ENCODE assay signal across 11 mouse cellular contexts in the genomic region with DNA sequence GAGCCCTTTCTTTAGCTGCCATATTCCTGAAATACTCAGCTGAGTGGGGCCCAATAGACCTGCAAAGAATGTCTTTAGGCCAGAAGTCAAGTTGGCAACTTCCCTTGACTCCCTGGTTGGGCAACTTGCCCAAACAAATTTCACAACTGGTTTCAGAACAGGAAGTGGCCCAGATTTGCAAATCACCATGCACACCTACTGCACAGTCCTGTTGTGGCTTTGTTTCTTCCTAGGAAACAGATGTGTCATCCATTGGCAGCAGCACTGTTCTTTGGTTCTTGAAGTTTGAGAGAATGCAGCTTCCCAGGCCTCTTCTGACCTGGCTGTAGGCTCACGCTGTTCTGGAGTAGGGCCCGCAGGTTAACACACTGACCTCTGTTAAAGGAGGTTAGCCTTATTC. TPM values are rescaled to one million over a fixed set of nuclear protein-coding genes. Genes with fewer than 3 reads are reported as not detected.
DNase-seq lines count a peak whose midpoint lies in the region; ATAC-seq lines count a peak whose summit lies in the region.
"Had no signal": no experiment of that assay in that cellular context is flagged by ENCODE, and none has a peak within 500 bp of the region (broad histone marks: within the 10 kb centered on the region; RNA-seq: fewer than 3 reads in every experiment).

No protein-coding gene starts in this region.

- H3K27ac ChIP-seq in heart, embryonic 11.5 days (ENCODE audit: low read depth, low read length): no peak overlapping the region
- H3K27ac ChIP-seq in forebrain, embryonic 15.5 days (replicated peaks): no peak overlapping the region
- H3K27ac ChIP-seq: hindbrain, embryonic 14.5 days had no signal

- no peak overlapping the region for H3K9ac ChIP-seq in heart, embryonic 11.5 days (ENCODE audit: low read depth, low read length)
- no peak overlapping the region for H3K9ac ChIP-seq in forebrain, embryonic 15.5 days (replicated peaks)
- H3K9ac ChIP-seq: hindbrain, embryonic 14.5 days had no signal

- 82% methylated on average over 2 of the region's 2 CpGs for WGBS in heart, embryonic 11.5 days (ENCODE audit: insufficient replicate concordance)
- WGBS in forebrain, embryonic 15.5 days: 94% methylated on average over 2 of the region's 2 CpGs

- intact Hi-C loops in heart, postnatal 14 days (cut with DNase I): no loop called here

- H3K4me1 ChIP-seq in heart, embryonic 11.5 days (ENCODE audit: control insufficient read depth, insufficient read depth, low read length): peaks cover 4% of the 10 kb centered on the region
- H3K4me1 ChIP-seq in forebrain, embryonic 15.5 days: no peaks in the 10 kb centered on the region

- no peaks in the 10 kb centered on the region for H3K36me3 ChIP-seq in heart, embryonic 11.5 days (ENCODE audit: control insufficient read depth, insufficient read depth, low read length)
- H3K36me3 ChIP-seq in forebrain, embryonic 15.5 days: no peaks in the 10 kb centered on the region

- H3K4me3 ChIP-seq in heart, embryonic 11.5 days (ENCODE audit: low read depth, low read length): no peak overlapping the region
- H3K4me3 ChIP-seq in forebrain, embryonic 15.5 days: no peak overlapping the region
- H3K4me3 ChIP-seq: megakaryocyte, embryonic 14.5 days had no signal

- no peak overlapping the region for H3K4me2 ChIP-seq in heart, embryonic 11.5 days
- H3K4me2 ChIP-seq in forebrain, embryonic 15.5 days (replicated peaks): no peak overlapping the region
- H3K4me2 ChIP-seq: hindbrain, embryonic 14.5 days had no signal

- ATAC-seq in heart, embryonic 11.5 days (replicated peaks; ENCODE audit: insufficient number of reproducible peaks, low FRiP score, low TSS enrichment): no peak
- peak; percentile 91 for ATAC-seq in neutrophil, adult 5-6 weeks (ENCODE audit: extremely low read depth, insufficient number of reproducible peaks, low FRiP score, poor library complexity, severe bottlenecking)
- no peak for ATAC-seq in forebrain, embryonic 15.5 days (replicated peaks)

- DNase-seq in heart, postnatal 14 days: peak; percentile 31 to 44
- DNase-seq in adipocyte (ENCODE audit: low spot score): peak; percentile 85
- peak; percentile 61 for DNase-seq in kidney, postnatal 14 days
- no peak for DNase-seq in embryo, embryonic 10 days (ENCODE audit: low spot score)
- no peak for DNase-seq in right cerebral cortex, adult 18-20 months
- DNase-seq: cerebellum, adult 9-10 months had no signal

- H3K27me3 ChIP-seq in heart, embryonic 11.5 days (ENCODE audit: control insufficient read depth, insufficient read depth, low read length): no peaks in the 10 kb centered on the region
- H3K27me3 ChIP-seq in forebrain, embryonic 15.5 days: no peaks in the 10 kb centered on the region

- no peaks in the 10 kb centered on the region for H3K9me3 ChIP-seq in heart, embryonic 11.5 days (replicated peaks; ENCODE audit: control insufficient read depth, low read length)
- H3K9me3 ChIP-seq in forebrain, embryonic 15.5 days: no peaks in the 10 kb centered on the region
- H3K9me3 ChIP-seq: megakaryocyte, embryonic 14.5 days had no signal

RNA-seq across cellular contexts. Expression of a gene that starts 6.9 kb away (rescaled TPM):
- total RNA-seq in heart, postnatal 14 days (2021): 10 to 100 TPM; 33.0 to 33.1 TPM
- polyA plus RNA-seq in heart, embryonic 11.5 days (2014; fragmentation: Nextera tagmentation; extraction: Ambion mirVana): 12.8 and 14.5 TPM in 2 replicates
- total RNA-seq in neutrophil, adult 5-6 weeks (2017): 209 and 239 TPM in 2 replicates
- 37.2 and 40.1 TPM in 2 replicates for polyA plus RNA-seq in forebrain, embryonic 15.5 days (2015; fragmentation: Nextera tagmentation; extraction: Ambion mirVana)

RNA-seq across cellular contexts. Expression of a gene that starts 15.2 kb away (rescaled TPM):
- total RNA-seq in heart, postnatal 14 days (2021): under 1 TPM; 0.39 to 0.81 TPM
- 3.8 and 4.6 TPM in 2 replicates for polyA plus RNA-seq in heart, embryonic 11.5 days (2014; fragmentation: Nextera tagmentation; extraction: Ambion mirVana)
- 0.61 TPM in 1 of 2 replicates, not detected in the other for total RNA-seq in neutrophil, adult 5-6 weeks (2017)
- 3.2 and 5.9 TPM in 2 replicates for polyA plus RNA-seq in forebrain, embryonic 15.5 days (2015; fragmentation: Nextera tagmentation; extraction: Ambion mirVana)

Comparison
In these comparisons a context has a peak if more than half of its experiments do, and no peak if none do; other contexts are left out.
1. DNase-seq: peak in heart, postnatal 14 days (2 of 2), adipocyte (single experiment) and kidney, postnatal 14 days (single experiment); none in embryo, embryonic 10 days (single experiment) and right cerebral cortex, adult 18-20 months (single experiment).